Mouse (Mus musculus): ENCODE measurements around the gene Ptpn5. TPM values are rescaled to one million over a fixed set of nuclear protein-coding genes. Genes with fewer than 3 reads are reported as not detected.

The Ptpn5 gene
- polyA plus RNA-seq, 1 experiment = 139 TPM

DNA sequence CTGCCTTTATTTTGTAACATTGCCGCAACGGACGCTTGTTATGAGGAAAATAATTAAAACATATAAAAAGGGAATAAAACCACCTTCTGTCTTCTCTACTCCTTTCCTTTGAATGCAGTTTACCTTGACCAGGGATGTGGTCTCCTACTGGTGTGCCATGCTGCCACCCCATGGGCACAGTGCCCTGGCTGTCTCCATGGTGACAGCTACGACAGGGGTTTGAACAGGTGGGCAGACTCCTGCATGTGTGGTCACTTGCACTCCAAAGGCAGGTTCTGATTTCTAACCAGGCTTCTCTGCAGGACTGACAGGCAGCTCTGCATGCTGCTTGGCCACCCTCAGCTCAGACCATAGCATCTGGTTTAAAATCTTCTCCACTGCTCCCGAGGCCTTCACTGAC is 21.4 kb downstream of the Ptpn5 start:
- no peak for DNase-seq (ENCODE audit: extremely low spot score in 1 of 2, low spot score in 1 of 2)

DNA sequence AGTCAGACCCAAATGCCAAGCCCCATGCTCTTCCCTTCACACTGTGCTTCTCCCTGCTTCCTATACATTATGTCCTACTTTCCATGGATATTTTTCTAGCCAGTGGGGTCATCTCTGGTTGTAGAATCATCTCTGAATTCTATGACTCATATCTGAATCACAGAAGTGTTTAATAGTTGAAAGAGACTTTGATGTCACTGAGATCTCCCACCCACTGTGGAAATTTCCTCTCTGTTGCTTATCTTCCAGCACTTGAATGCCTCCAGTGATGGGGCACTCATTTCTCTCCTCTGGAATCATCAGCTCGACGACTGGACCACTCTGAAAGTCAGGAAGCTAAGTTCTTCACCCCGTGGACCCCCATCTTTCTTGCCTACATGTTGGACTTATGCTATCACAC is 22.4 kb downstream of the Ptpn5 start:
- no peak for DNase-seq (ENCODE audit: extremely low spot score in 1 of 2, low spot score in 1 of 2)

DNA sequence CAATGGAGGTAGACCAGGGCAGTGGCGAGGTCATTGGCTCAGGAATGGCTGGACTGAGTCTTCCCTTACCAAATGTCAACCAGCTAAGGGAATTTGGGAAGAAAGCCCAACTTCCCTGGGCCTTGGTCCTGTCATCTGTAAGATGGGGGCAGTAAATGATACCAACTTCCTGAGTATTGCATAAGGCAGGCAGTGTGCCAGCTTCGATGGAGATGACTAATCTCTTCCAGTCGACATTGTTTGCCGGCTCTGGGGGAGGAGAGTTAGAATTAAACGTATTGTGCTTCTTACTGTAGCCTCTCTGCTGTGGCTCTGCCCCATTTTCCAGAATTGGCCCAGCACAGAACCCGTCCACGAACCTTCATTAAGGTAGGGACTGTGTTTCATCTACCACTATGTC is 23.0 kb downstream of the Ptpn5 start:
- peak; percentile 58 to 86 for DNase-seq (ENCODE audit: extremely low spot score in 1 of 2, low spot score in 1 of 2)

DNA sequence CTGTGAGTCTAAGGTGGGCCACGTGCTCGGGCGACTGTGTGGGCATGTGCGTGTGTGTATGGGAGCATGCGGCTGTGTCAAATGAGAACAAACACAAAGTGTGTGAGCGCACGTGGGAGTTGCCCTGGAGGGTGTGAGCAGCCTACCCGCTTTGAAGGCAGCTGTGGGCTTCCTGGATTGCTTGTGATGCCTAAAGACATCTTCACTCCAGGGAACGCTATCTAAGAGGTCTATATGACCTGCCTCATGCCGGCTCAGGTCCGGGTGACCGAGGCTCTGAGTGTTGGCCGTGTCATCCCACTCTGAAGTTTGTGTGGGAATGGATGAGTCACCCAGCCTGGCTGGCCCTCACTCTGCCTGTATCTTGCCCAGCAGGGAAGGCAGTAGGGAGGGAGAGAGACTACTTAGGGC is 24.7 kb downstream of the Ptpn5 start:
- DNase-seq (ENCODE audit: extremely low spot score in 1 of 2, low spot score in 1 of 2) = peak; percentile 52 to 69

DNA sequence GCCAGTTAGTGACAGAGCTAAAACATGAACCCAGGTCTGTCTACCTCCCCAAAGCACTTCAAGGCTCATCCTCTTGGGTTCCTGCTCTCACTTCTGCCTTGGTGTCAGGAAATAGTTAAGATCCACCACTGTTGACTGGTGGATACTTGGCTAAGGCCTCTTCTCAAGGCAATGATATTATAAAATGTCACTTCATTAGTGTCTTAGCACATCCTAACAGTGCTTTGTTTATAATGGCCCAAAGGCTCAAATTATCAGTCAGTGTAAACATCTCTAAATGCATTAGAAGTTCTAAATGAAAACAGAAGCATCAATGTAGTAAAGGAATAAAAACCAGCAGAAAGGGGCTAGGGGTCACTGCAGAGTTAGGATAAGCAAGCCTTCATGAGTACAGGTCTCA is 26.5 kb downstream of the Ptpn5 start:
- DNase-seq (ENCODE audit: extremely low spot score in 1 of 2, low spot score in 1 of 2) = no peak

DNA sequence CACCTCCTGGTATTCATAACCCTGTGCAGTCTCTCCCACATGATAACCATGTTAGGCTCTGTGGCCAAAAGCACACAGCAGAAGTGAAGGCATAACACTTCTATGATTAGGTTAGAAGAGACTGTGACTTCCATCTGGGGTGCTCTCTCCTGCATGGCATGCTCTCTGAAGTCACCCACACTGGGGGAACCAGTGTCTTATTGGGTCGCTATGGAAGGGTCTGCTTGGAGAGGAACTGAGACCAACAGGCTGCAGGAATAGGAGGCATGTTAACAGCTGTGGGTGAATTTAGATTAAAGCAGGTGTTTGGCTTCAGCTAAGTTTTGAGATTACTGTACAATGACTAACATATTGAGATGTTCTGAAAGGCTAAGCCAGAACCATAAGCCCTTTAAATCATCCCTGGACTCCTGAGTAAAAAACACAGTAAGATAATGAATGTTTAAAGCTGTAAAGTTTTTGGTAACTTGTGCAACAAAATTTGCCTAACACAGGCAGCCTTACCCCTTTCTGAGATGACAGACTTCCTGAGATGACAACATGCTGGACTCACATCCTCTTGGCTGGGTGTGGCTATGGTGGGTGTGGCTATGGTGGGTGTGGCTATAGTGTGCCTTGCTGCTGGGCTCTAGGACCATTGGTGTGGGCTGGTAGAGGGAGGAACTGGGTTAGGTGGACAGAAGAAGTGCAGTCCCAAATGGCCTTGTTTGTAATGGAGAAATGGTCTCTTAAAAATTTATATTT is 29.6 kb downstream of the Ptpn5 start:
- no peak for DNase-seq (ENCODE audit: extremely low spot score in 1 of 2, low spot score in 1 of 2)

DNA sequence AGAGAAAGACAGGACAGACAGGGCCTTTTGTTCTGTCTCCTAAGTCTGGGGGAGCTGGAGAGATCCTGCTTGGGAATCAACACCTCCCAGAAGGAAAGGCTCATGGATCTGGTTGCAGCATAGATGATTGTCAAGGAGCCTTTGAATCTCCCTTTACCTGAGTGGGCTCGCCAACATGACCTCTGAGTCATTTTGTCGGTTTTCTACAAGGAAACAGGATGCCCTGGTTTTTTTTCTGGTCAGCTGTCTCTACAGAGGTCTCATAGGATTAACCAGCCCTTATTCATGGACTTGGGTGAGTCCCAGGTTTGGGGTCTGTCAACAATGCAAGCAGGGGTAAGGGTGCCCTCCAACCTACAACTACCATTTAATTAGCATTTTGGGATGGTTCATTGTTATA is 30.5 kb downstream of the Ptpn5 start:
- no peak for DNase-seq (ENCODE audit: extremely low spot score in 1 of 2, low spot score in 1 of 2)

DNA sequence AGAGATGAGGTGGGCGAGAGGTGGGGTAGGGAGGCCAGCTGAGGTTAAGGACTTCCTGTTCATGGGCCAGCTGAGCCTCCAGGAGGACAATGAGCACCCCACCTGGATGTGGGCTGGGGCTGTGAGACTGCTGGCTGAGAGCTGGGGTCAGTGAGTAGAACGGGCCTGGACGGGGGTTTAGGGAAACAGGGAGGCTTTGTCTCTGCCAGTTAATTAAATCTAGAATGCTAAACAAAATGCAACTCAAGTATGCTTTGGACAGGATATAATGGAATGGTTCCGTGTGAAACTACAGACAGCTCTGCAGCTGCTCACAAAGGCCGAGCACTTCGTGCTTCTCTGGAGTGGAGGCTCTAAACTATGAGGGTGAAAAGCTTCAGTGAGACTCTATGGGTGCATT is 32.9 kb downstream of the Ptpn5 start:
- no peak for DNase-seq (ENCODE audit: extremely low spot score in 1 of 2, low spot score in 1 of 2)

DNA sequence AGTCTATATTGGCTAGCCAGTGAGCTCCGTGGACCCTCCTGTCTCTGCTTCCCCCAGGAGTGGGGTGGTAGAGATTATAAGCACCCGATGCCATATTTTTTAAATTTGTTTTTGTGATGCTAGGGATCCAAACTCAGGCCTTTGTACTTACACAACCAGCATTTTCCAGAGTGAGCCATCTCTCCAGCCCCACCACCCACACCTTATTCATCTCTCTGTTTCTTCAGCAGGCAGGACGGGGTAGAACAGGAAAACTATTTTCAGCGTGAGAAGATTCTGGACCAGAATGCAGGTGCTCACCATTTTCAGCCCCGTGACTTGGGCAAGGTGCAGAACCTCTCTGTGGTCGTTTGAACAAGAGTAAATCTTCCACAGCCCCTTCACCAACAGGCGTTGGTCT is 34.2 kb downstream of the Ptpn5 start:
- peak in 1 of 2 experiments; percentile 47 for DNase-seq (ENCODE audit: extremely low spot score in 1 of 2, low spot score in 1 of 2)

DNA sequence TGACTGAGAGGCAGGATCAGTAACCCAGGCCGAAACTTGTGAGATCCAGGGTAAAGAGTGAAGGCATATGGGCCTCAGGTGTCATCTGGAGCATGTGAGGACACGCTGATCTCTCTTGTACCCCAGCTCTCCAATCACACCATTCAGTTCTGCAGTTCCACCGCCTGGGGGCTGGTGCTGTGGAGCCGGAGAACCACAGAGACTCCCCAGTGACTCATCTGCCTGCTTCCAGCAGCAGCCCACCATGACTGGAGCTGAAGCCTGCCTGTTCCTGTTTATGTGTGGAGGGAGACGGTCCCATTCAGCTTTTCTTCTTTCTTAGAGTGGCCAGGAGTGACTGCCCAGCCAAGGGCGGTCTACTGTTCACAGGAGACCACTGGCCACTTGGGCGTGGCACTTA is 35.4 kb downstream of the Ptpn5 start:
- peak; percentile 45 to 75 for DNase-seq (ENCODE audit: extremely low spot score in 1 of 2, low spot score in 1 of 2)

DNA sequence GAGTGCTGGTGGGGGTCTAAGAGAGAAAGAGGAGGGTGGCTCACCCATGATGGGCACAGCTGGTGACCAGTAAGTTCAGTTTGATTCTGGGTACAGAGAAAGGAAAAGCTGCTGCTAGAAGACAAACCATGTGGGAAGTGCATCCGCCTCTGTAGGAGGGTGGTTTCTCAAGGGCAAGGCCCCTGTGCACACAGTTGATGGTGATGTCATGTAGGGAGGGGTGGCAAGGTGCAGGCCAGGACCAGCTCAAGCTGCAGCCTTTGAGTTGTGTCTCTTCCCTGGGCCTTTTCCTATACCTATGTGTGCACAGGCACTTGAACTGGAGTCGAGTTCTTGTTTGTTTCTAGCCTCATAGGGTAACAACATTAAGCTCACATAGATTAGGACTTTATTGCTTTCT is 38.5 kb downstream of the Ptpn5 start:
- DNase-seq (ENCODE audit: extremely low spot score in 1 of 2, low spot score in 1 of 2) = no peak

DNA sequence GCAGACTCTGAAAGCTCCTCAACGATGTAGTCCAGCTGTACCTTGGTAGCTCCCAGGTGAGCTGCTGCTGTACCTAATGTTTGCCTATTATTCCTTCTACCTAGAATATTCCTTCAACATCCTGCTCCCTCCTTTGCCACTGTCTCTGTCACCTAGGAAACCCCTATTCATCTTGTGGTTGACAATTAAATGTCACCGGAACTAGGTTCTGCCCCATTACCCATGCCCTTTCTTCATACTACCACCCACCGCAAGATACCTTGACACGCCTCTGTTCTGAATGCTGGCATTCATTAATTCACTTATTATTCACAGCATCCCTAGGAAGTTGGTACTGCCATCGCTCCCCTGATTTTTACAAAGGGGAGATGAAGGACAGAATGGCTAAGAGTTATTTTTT is 39.5 kb downstream of the Ptpn5 start:
- no peak for DNase-seq (ENCODE audit: extremely low spot score in 1 of 2, low spot score in 1 of 2)

DNA sequence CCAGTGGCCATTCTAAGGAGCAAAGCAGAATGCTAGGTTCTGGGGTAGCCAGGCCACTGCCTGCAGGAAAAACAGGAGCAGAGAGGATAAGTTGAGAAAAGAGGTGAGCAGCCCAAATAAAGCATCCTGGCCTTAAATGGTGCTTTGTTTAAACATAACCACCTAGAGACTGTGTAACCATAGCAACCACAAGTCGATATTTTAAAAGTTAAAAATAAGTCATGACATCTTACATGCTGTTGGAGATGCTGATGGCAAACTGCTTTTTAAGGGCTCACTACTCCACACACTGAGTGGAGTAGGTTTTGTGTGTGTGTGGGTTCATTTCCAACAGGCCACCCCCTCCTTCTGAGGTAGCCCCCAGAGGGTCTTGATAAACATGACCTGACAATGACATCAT is 48.4 kb downstream of the Ptpn5 start:
- DNase-seq (ENCODE audit: extremely low spot score in 1 of 2, low spot score in 1 of 2) = no peak

DNA sequence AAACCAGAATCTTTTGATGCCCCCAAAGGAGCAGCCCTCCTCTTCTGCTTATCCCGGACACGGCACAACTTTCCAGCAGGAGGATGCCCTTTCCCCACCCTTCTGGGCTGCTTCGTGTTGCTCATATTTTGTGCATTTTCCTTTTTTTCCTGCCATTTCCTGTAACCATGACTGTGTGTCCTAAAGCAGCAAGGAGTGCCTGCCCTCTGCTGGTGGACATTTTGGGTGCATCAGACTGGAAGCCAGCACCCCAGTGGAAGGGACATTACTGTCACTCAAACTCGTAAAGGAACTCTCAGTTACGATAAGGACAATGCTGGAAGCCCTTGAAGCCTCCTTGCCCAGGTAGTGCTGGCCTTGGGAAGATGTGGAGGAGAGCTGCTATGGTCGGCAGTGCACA is 52.2 kb downstream of the Ptpn5 start:
- DNase-seq (ENCODE audit: extremely low spot score in 1 of 2, low spot score in 1 of 2) = peak in 1 of 2 experiments; percentile 86

DNA sequence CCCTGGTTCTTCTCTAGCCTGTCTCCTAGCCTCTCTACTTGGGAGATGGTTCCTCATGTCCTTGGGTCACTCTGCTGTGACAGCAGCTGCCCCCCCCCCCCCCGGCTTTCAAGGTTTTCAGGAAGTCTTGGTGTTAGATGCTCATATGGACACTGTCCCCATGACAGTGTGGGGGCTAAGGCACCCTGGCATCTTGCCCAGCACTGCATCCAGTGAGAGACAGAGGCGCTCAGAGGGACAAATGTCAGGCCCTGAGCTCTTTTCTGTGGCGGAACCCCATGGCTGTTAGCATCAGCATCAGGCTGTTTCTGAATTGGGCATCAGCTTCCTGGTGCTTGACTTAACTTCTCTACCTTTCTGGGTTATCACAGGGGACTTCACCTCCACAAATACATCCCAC is 52.6 kb downstream of the Ptpn5 start:
- no peak for DNase-seq (ENCODE audit: extremely low spot score in 1 of 2, low spot score in 1 of 2)

DNA sequence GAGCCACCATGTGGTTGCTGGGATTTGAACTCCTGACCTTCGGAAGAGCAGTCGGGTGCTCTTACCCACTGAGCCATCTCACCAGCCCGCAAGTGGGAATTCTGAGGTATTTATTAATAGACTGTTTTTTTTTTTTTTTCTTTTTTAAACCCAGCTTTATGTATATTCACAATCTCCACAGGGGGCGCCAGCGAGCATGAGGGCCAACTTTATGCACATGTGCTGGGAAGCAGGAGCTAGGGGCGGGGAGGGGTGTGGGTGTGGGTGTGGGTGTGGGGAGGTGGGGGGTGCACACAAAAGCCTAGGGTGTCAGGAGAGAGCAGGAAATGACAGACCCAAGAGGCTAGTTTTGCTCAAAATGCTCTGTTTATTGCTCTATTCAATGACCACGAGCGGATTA is 56.0 kb downstream of the Ptpn5 start:
- no peak for DNase-seq (ENCODE audit: extremely low spot score in 1 of 2, low spot score in 1 of 2)

DNA sequence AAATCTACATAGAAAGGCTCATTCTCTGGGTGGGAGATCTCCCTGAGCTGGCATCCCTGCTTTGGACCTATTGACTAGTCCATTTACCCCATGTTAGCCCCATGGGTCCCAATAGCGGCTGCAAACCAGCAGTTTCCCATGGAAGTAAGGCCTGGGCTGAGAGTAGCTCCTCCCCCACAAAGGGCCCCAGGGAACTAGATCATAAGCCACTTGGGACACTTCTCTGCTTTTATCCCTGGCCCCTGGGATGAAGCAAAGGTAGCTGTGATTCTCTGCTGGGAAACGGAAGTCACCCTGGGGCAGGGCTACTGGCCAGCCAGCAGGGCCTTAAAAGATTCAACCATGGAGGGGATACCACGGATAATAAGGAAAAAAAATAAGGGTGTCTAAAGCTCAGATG is 56.8 kb downstream of the Ptpn5 start:
- DNase-seq (ENCODE audit: extremely low spot score in 1 of 2, low spot score in 1 of 2) = no peak

DNA sequence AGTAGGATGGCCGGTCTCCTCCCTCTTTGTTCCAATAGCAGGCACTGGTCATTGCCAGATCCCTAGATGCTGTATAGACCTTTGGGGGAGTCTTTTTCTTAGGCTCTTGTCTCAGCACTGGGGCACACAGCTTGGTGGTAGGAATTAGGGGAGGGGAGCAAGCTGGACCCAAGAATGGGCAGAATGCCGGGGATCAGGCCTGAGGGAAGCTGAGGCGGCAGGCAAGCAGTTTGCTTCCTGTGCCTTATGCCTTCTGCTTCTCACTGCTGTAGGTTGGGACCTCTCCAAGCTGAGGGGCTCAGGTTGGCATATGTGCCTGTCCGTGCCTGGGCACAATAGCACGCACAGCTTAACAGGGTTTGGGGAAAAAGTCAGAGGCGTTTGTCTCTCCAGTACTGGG is 57.3 kb downstream of the Ptpn5 start:
- no peak for DNase-seq (ENCODE audit: extremely low spot score in 1 of 2, low spot score in 1 of 2)

DNA sequence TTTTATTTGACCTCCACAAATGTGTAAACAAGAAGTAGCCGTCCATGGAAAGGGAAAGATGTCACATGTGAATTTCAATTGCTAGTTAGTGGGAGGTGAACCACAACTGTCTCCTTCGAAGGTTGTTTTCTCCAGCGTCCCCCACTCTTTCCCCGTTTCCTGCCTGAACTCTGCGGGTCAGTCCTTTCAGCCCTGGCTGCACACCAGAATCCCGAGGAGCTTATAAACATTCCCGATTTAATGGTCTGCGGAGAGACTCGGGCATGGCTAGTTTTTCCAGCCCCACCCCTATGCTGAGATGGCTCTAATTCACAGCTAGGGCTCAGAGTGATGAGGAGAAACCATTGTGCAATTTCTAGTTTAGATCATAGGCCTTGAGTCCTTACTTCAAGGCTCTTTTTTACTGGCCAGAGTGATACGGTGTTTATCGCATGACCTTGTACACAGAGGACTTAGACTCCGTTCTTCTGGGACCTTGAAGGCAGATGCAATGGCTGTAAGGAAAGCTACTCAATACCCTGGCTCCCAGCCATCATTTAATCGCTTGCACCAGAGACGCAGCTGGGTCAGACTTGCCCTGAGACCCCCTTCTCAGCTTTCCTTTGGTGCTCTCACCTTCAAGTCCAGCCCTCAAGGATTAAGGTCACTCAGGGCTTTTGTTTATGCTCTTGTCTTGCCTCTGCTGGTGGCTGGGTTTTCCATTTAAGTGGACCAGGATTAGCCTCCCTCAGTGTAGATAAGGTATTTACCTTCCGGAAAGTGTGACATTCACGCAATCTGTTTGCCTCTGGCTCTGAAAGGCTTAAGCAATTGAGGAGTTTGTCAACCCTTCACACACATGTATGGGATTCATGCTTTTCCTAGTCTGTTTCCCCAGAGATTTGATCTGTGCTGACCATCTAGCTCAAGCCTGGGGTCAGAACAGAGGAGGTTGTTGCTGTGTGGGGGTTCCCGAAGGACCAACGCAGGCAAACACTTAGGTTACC is 59.7 kb downstream of the Ptpn5 start:
- no peak for DNase-seq (ENCODE audit: extremely low spot score in 1 of 2, low spot score in 1 of 2)

DNA sequence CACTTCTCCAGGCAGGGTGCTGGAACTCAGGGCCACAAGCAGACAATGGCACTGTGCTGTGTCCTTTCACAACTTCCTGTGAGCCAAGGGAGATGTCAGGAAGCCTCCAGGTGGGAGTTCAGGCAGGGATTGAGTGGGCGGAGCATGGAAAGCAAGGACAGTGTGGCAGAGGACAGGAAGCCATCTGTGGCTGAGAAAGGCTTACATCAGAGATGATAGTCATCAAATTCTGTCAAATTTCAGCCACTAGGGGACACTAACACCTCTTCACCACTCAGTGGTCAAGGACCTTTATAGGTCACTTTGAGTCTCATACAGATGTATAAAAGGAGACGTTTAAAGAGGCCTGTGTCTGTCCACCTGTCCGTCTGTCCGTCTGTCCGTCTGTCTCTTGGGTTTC is 60.9 kb downstream of the Ptpn5 start:
- no peak for DNase-seq (ENCODE audit: extremely low spot score in 1 of 2, low spot score in 1 of 2)

DNA sequence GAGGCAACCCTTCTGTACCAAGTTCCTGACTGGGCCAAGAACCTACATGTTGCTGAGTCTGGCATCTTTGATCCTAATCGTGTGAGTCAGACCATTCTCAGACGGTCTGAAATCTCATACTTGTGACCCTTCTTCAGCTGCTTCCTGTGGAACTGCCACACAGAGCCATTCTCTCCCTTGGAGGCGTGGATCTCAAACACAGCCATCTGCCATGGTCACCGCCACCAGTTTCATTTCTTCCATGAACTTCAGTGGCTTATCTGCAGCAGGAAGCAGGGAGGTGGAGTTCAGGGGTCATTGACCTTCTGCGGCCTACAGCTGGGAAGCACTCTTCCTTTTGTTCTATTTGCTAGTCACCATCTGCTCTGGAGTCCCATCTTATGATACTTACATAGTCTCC is 65.6 kb downstream of the Ptpn5 start:
- DNase-seq (ENCODE audit: extremely low spot score in 1 of 2, low spot score in 1 of 2) = no peak

DNA sequence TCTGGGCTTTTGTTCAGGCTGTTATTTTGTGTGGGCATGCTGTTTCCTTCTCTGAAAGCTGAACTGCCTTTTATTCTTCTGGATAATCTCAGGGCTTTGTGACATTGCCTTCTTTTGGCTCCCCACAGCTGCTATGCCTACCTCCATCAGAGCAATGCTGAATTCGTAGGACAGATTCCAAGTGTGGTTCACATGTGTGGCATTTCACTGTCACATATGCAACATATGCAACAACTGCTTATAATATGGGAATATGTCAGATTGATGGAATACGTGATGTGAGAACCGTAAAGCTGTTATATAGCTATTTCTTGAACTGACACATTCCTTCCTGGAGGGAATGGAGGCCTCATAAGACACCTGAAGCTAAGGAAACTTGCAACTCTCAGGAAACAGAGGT is 66.5 kb downstream of the Ptpn5 start:
- DNase-seq (ENCODE audit: extremely low spot score in 1 of 2, low spot score in 1 of 2) = no peak
